Mouse (Mus musculus) bone marrow, adult 2 months (tissue): ENCODE data around the gene Pmpcb.

ENCODE experiments used
- CTCF ChIP-seq: fragments of 200-500 bp; IDR thresholded peaks from 2 replicates; pipeline ENCODE4 v1.5.1; 2011; ENCODE audit warnings: low read length, control low read depth; ENCODE audit not compliant: control insufficient read depth, insufficient read depth
- POLR2A ChIP-seq: fragments of 200-500 bp; IDR thresholded peaks from 2 replicates; pipeline ENCODE4 v1.6.1; 2011; ENCODE audit warnings: low read depth, mild to moderate bottlenecking, control low read depth, low read length, borderline replicate concordance; ENCODE audit not compliant: control insufficient read depth

DNA sequence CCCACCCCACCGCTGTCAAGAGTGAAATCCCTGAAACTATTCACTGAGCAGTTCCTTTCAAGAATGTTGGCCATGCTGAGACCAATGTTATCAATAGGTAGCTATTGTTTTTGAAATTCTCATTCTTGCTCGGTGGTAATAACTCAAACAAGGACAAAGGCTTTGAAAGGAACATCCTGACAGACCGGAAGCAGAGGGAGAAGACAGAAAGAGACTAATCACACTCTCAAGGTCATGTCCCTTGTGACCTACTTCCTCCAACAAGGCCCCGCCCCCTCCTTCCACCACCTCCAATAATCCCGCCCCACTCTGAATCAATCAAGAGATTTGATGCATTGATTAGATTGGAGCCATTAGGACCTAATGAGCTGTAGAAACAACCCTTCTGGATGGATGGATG lies 18.4 kb upstream of the Pmpcb start:
- TF ChIP-seq CTCF (no peak), POLR2A (no peak)
